Mouse (Mus musculus) heart, postnatal 0 days (tissue): ENCODE results near the gene Ttc21b.

Experiments
- CTCF ChIP-seq: IDR thresholded peaks from 2 replicates; pipeline ENCODE4 v1.5.1; 2016; ENCODE audit warnings: antibody characterized with exemption, control low read depth, low read depth
- EP300 ChIP-seq: IDR thresholded peaks from 2 replicates; pipeline ENCODE4 v1.6.1; 2016; ENCODE audit warnings: antibody characterized with exemption, low read depth

DNA sequence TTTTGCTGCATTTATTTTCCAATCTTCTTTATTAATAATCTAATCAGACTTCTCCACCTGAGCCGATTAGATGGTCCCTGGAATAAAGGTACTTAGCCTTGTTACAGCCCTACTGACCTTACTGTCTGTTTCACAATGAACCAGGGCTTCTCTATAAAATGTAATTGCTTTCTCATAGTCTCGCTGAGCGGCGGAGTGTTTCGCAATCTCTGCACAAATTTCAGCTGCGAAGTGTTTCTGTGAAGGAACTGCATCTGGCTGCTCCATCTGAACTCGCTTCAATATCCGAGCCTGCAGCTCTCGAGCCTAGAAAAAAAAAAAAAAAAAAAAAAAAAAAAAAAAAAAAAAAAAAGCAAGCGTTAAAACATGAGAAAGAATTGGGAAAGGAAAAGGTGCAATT is 46.5 kb downstream of the Ttc21b start:
- TF ChIP-seq CTCF (no peak), EP300 (no peak)
